Mouse (Mus musculus) stomach, postnatal 0 days (tissue): ENCODE measurements around the gene Ascl1.
A peak's percentile ranks its signal among the peaks of the same experiment; 100 is the strongest.

Experiments used
- CTCF ChIP-seq: IDR thresholded peaks from 2 replicates; pipeline ENCODE4 v1.5.1; 2016; ENCODE audit warnings: antibody characterized with exemption, low read depth, mild to moderate bottlenecking, moderate library complexity
- EP300 ChIP-seq: optimal IDR thresholded peaks from 2 replicates; pipeline ENCODE3; 2016; ENCODE audit warnings: antibody characterized with exemption

GRCm38 (mm10) chr10:87513052-87513451 is 19.6 kb upstream of the Ascl1 start:
- TF ChIP-seq CTCF = peak; percentile 44
- TF ChIP-seq EP300 = no peak
